Mouse (Mus musculus) megakaryocyte, embryonic 14.5 days (primary cell): ENCODE measurements around the gene Ctf2.

Source experiments
- FLI1 ChIP-seq: IDR thresholded peaks from 2 replicates; pipeline ENCODE4 v1.6.1; 2012; ENCODE audit warnings: low read length, inconsistent platforms, mixed read lengths
- GATA1 ChIP-seq: IDR thresholded peaks from 3 replicates; pipeline ENCODE4 v1.6.1; 2012; ENCODE audit warnings: mixed read lengths, low read length, inconsistent platforms, borderline replicate concordance

DNA sequence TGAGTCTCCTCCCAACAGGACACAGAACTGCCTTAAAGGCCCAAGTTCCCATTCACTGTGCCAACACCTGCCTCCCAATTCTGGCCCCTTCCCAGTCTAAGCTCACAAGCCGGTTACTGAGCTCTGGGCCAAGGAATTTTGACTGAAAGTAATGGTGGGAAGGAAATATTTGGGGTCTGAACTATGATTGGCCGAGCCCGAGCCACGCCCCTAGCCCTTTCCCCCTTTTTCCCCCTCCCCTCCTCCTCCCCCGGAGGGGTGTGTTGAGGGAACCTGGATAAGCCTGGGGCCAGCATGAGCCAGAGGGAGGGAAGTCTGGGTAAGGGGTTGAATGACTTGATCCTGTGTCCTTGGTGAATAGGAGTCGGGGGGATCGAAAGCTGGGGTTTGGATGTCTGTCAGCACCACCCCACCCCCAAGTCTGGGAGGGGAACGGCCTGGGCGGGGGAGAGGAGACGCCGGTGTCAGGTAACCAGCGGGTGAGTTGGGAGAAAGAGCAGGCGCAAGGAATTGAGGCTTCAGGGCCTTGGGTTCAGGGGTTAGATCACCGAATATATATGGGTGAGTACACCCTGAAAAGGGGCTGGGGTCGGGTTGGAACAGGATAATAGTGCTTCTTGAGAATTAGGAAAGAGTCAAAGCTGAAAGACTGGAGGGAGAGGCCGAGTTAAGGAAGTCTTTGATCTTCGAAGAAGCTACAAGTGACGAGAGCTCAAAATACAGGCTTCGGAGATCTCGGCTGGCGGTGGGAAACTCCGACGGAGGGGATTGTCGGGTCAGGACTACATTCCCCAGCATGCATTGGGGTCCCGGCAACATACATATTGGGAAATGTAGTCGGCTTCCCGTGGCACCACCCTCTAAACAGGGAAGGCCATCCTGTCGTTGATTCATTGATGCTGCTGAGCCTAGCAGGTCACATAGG lies 19.2 kb downstream of the Ctf2 start, which contains the start of gene Ctf1:
- TF ChIP-seq GATA1 (no peak), FLI1 (no peak)
